Mouse (Mus musculus): ENCODE measurements at regions not wholly inside any gene's neighbourhood (a gene's known extent, or its start where the extent isn't known, plus 50 kb on each side); places are given as distances from the start of the nearest gene placed in this dataset.

- no peaks in the 10 kb centered on the region for H3K9me3 ChIP-seq (replicated peaks; ENCODE audit: control insufficient read depth, low read length)
- DNase-seq (ENCODE audit: low spot score) (no peak), ATAC-seq (replicated peaks; ENCODE audit: insufficient number of reproducible peaks, low FRiP score, low TSS enrichment, low read depth) (no peak)
- no peaks in the 10 kb centered on the region for H3K4me1 ChIP-seq (ENCODE audit: control insufficient read depth, insufficient read depth, low read length)
- H3K36me3 ChIP-seq (replicated peaks; ENCODE audit: control insufficient read depth, insufficient read depth, low read depth, low read length), result no peaks in the 10 kb centered on the region
- H3K27me3 ChIP-seq (ENCODE audit: control insufficient read depth, insufficient read depth, low read length), result no peaks in the 10 kb centered on the region
- H3K9ac ChIP-seq (replicated peaks; ENCODE audit: low read length), result no peak overlapping the region
- no peak overlapping the region for H3K4me2 ChIP-seq (ENCODE audit: low read depth, low read length)
- H3K27ac ChIP-seq (replicated peaks; ENCODE audit: low read depth, low read length), result no peak overlapping the region
- no peak overlapping the region for H3K4me3 ChIP-seq (ENCODE audit: low read depth, low read length)
- WGBS, result 77% methylated on average over 2 of the region's 2 CpGs
Measured at GRCm38 (mm10) chr5:29142957-29143356, 52.8 kb upstream of the Rnf32 start.

DNA sequence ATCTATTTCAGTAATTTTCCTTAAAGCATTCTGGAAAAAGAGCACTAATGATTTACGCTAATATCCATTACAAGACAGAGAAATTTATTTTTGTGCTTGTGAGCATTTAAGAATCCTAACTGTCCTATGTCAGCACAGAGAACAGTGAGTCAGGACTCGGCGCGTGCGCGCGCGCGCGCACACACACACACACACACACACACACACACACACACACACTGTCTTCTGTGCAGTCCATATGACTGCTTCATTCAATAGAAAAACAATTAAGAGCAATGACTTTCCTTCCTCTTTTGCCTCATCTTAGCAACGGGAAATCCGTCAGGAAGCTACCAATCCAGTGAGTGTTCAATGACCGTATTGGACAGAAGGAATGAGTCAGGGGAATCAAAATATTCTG is 53.3 kb upstream of the Rnf32 start:
- H3K27ac ChIP-seq (replicated peaks; ENCODE audit: low read depth, low read length), result no peak overlapping the region
- DNase-seq (ENCODE audit: low spot score) (no peak), ATAC-seq (replicated peaks; ENCODE audit: insufficient number of reproducible peaks, low FRiP score, low TSS enrichment, low read depth) (no peak)
- H3K27me3 ChIP-seq (ENCODE audit: control insufficient read depth, insufficient read depth, low read length), result no peaks in the 10 kb centered on the region
- H3K4me2 ChIP-seq (ENCODE audit: low read depth, low read length), result no peak overlapping the region
- H3K4me3 ChIP-seq (ENCODE audit: low read depth, low read length), result no peak overlapping the region
- no peaks in the 10 kb centered on the region for H3K9me3 ChIP-seq (replicated peaks; ENCODE audit: control insufficient read depth, low read length)
- H3K36me3 ChIP-seq (replicated peaks; ENCODE audit: control insufficient read depth, insufficient read depth, low read depth, low read length), result no peaks in the 10 kb centered on the region
- 90% methylated on average over 13 of the region's 13 CpGs for WGBS
- H3K4me1 ChIP-seq (ENCODE audit: control insufficient read depth, insufficient read depth, low read length), result no peaks in the 10 kb centered on the region
- H3K9ac ChIP-seq (replicated peaks; ENCODE audit: low read length), result no peak overlapping the region

- Histone ChIP-seq H3K4me2 (ENCODE audit: low read depth, low read length) (no peak overlapping the region), H3K9ac (replicated peaks; ENCODE audit: low read length) (no peak overlapping the region), H3K27me3 (ENCODE audit: control insufficient read depth, insufficient read depth, low read length) (no peaks in the 10 kb centered on the region), H3K4me3 (ENCODE audit: low read depth, low read length) (no peak overlapping the region), H3K9me3 (replicated peaks; ENCODE audit: control insufficient read depth, low read length) (no peaks in the 10 kb centered on the region), H3K4me1 (ENCODE audit: control insufficient read depth, insufficient read depth, low read length) (no peaks in the 10 kb centered on the region), H3K27ac (replicated peaks; ENCODE audit: low read depth, low read length) (no peak overlapping the region), H3K36me3 (replicated peaks; ENCODE audit: control insufficient read depth, insufficient read depth, low read depth, low read length) (no peaks in the 10 kb centered on the region)
- WGBS, result 90% methylated on average over 5 of the region's 5 CpGs
- no peak for DNase-seq (ENCODE audit: low spot score)
- ATAC-seq (replicated peaks; ENCODE audit: insufficient number of reproducible peaks, low FRiP score, low TSS enrichment, low read depth), result no peak
Measured at GRCm38 (mm10) chr5:29137481-29137880, 58.3 kb upstream of the Rnf32 start.

- no peak overlapping the region for H3K4me2 ChIP-seq (ENCODE audit: low read depth, low read length)
- H3K9ac ChIP-seq (replicated peaks; ENCODE audit: low read length), result no peak overlapping the region
- DNase-seq (ENCODE audit: low spot score) (peak; percentile 39), ATAC-seq (replicated peaks; ENCODE audit: insufficient number of reproducible peaks, low FRiP score, low TSS enrichment, low read depth) (no peak)
- no peaks in the 10 kb centered on the region for H3K36me3 ChIP-seq (replicated peaks; ENCODE audit: control insufficient read depth, insufficient read depth, low read depth, low read length)
- H3K4me3 ChIP-seq (ENCODE audit: low read depth, low read length), result no peak overlapping the region
- H3K27ac ChIP-seq (replicated peaks; ENCODE audit: low read depth, low read length), result no peak overlapping the region
- 16% methylated on average over 3 of the region's 3 CpGs for WGBS
- no peaks in the 10 kb centered on the region for H3K4me1 ChIP-seq (ENCODE audit: control insufficient read depth, insufficient read depth, low read length)
- no peaks in the 10 kb centered on the region for H3K9me3 ChIP-seq (replicated peaks; ENCODE audit: control insufficient read depth, low read length)
- no peaks in the 10 kb centered on the region for H3K27me3 ChIP-seq (ENCODE audit: control insufficient read depth, insufficient read depth, low read length)
Measured at GRCm38 (mm10) chr5:29132261-29132660, 63.5 kb upstream of the Rnf32 start.

- no peak for DNase-seq (ENCODE audit: low spot score)
- Histone ChIP-seq H3K9ac (replicated peaks; ENCODE audit: low read length) (no peak overlapping the region), H3K27ac (replicated peaks; ENCODE audit: low read depth, low read length) (no peak overlapping the region), H3K27me3 (ENCODE audit: control insufficient read depth, insufficient read depth, low read length) (no peaks in the 10 kb centered on the region), H3K4me3 (ENCODE audit: low read depth, low read length) (no peak overlapping the region), H3K9me3 (replicated peaks; ENCODE audit: control insufficient read depth, low read length) (no peaks in the 10 kb centered on the region), H3K4me1 (ENCODE audit: control insufficient read depth, insufficient read depth, low read length) (no peaks in the 10 kb centered on the region), H3K4me2 (ENCODE audit: low read depth, low read length) (no peak overlapping the region), H3K36me3 (replicated peaks; ENCODE audit: control insufficient read depth, insufficient read depth, low read depth, low read length) (no peaks in the 10 kb centered on the region)
- 14% methylated on average over 2 of the region's 2 CpGs for WGBS
- ATAC-seq (replicated peaks; ENCODE audit: insufficient number of reproducible peaks, low FRiP score, low TSS enrichment, low read depth), result no peak
Measured at GRCm38 (mm10) chr5:29131762-29132161, 64.0 kb upstream of the Rnf32 start.

- no peaks in the 10 kb centered on the region for H3K36me3 ChIP-seq (replicated peaks; ENCODE audit: control insufficient read depth, insufficient read depth, low read depth, low read length)
- DNase-seq (ENCODE audit: low spot score), result no peak
- no peak overlapping the region for H3K9ac ChIP-seq (replicated peaks; ENCODE audit: low read length)
- 91% methylated on average over 3 of the region's 3 CpGs for WGBS
- H3K4me3 ChIP-seq (ENCODE audit: low read depth, low read length), result no peak overlapping the region
- no peaks in the 10 kb centered on the region for H3K27me3 ChIP-seq (ENCODE audit: control insufficient read depth, insufficient read depth, low read length)
- H3K4me2 ChIP-seq (ENCODE audit: low read depth, low read length), result no peak overlapping the region
- no peaks in the 10 kb centered on the region for H3K9me3 ChIP-seq (replicated peaks; ENCODE audit: control insufficient read depth, low read length)
- no peak overlapping the region for H3K27ac ChIP-seq (replicated peaks; ENCODE audit: low read depth, low read length)
- ATAC-seq (replicated peaks; ENCODE audit: insufficient number of reproducible peaks, low FRiP score, low TSS enrichment, low read depth), result no peak
- no peaks in the 10 kb centered on the region for H3K4me1 ChIP-seq (ENCODE audit: control insufficient read depth, insufficient read depth, low read length)
Measured at GRCm38 (mm10) chr5:29129724-29130123, 66.1 kb upstream of the Rnf32 start.

DNA sequence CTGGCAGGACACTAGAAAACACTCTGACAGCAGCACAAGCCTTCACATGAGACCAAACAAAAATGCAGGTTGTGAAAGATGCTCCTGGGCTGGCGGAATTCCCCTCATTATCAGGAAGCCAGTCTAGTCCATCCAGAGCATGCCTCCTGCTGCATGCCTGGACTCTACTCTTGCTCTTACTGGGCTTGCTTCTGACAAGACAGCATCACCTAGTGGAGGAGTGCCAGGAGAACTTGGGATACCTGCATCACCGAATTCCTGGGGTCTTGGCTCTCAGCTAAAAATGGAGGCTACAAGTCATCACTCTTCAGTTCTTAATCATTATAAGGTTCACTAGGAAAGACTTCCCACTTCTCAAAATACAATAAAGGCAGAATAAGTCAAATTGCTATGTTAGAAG is 78.8 kb upstream of the Rnf32 start:
- Histone ChIP-seq H3K27ac (replicated peaks; ENCODE audit: low read depth, low read length) (no peak overlapping the region), H3K9ac (replicated peaks; ENCODE audit: low read length) (no peak overlapping the region), H3K4me2 (ENCODE audit: low read depth, low read length) (no peak overlapping the region), H3K9me3 (replicated peaks; ENCODE audit: control insufficient read depth, low read length) (no peaks in the 10 kb centered on the region), H3K4me1 (ENCODE audit: control insufficient read depth, insufficient read depth, low read length) (no peaks in the 10 kb centered on the region), H3K36me3 (replicated peaks; ENCODE audit: control insufficient read depth, insufficient read depth, low read depth, low read length) (no peaks in the 10 kb centered on the region), H3K27me3 (ENCODE audit: control insufficient read depth, insufficient read depth, low read length) (no peaks in the 10 kb centered on the region), H3K4me3 (ENCODE audit: low read depth, low read length) (no peak overlapping the region)
- ATAC-seq (replicated peaks; ENCODE audit: insufficient number of reproducible peaks, low FRiP score, low TSS enrichment, low read depth) (no peak), DNase-seq (ENCODE audit: low spot score) (no peak)
- 43% methylated on average over 2 of the region's 2 CpGs for WGBS

GRCm38 (mm10) chr5:29112531-29112930 is 83.3 kb upstream of the Rnf32 start:
- Histone ChIP-seq H3K9me3 (replicated peaks; ENCODE audit: control insufficient read depth, low read length) (no peaks in the 10 kb centered on the region), H3K27me3 (ENCODE audit: control insufficient read depth, insufficient read depth, low read length) (no peaks in the 10 kb centered on the region), H3K4me2 (ENCODE audit: low read depth, low read length) (no peak overlapping the region), H3K27ac (replicated peaks; ENCODE audit: low read depth, low read length) (no peak overlapping the region), H3K9ac (replicated peaks; ENCODE audit: low read length) (no peak overlapping the region), H3K4me3 (ENCODE audit: low read depth, low read length) (no peak overlapping the region), H3K36me3 (replicated peaks; ENCODE audit: control insufficient read depth, insufficient read depth, low read depth, low read length) (no peaks in the 10 kb centered on the region), H3K4me1 (ENCODE audit: control insufficient read depth, insufficient read depth, low read length) (no peaks in the 10 kb centered on the region)
- no peak for DNase-seq (ENCODE audit: low spot score)
- ATAC-seq (replicated peaks; ENCODE audit: insufficient number of reproducible peaks, low FRiP score, low TSS enrichment, low read depth), result no peak

DNA sequence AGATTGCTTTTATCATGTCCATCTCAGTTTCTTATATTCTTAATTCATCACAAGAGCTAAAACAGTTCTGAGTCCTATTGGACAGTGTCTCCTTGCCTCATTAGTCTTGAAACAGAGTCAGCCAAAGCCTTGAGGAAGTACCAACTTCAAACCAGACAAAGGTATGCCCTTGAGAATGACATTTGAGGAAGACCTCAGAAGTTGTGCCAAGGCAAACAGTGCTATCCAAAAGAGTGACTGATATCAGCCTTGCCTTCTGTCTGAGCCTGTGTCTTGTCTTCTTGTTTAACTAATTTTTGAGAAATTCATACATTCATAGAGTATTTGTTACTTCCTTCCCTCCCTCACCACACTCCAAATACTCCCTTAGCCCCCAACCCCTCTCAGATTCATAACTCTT is 88.5 kb upstream of the Rnf32 start:
- no peaks in the 10 kb centered on the region for H3K4me1 ChIP-seq (ENCODE audit: control insufficient read depth, insufficient read depth, low read length)
- H3K9ac ChIP-seq (replicated peaks; ENCODE audit: low read length), result no peak overlapping the region
- no peak overlapping the region for H3K4me2 ChIP-seq (ENCODE audit: low read depth, low read length)
- no peaks in the 10 kb centered on the region for H3K36me3 ChIP-seq (replicated peaks; ENCODE audit: control insufficient read depth, insufficient read depth, low read depth, low read length)
- DNase-seq (ENCODE audit: low spot score) (no peak), ATAC-seq (replicated peaks; ENCODE audit: insufficient number of reproducible peaks, low FRiP score, low TSS enrichment, low read depth) (no peak)
- H3K4me3 ChIP-seq (ENCODE audit: low read depth, low read length), result no peak overlapping the region
- no peaks in the 10 kb centered on the region for H3K27me3 ChIP-seq (ENCODE audit: control insufficient read depth, insufficient read depth, low read length)
- no peaks in the 10 kb centered on the region for H3K9me3 ChIP-seq (replicated peaks; ENCODE audit: control insufficient read depth, low read length)
- no peak overlapping the region for H3K27ac ChIP-seq (replicated peaks; ENCODE audit: low read depth, low read length)
